Mouse (Mus musculus) left cerebral cortex, adult 2 months (tissue): ENCODE measurements at regions not wholly inside any gene's neighbourhood (a gene's known extent, or its start where the extent isn't known, plus 50 kb on each side); places are given as distances from the start of the nearest gene placed in this dataset.
A peak's percentile ranks its signal among the peaks of the same experiment; 100 is the strongest.
"Not testable (repeated sequence)": the region's sequence is repeated elsewhere in the genome, so short reads cannot be mapped to it uniquely, and the experiment has no call there.

Source experiments
- DNase-seq, 2 experiments: peaks; one replicate each; pipeline ENCODE4 v3.0.0; 2021 to 2022; ENCODE audit warnings: low spot score in 2 of 2, mixed read lengths in 1 of 2; ENCODE audit errors: extremely low spot score in 1 of 2
- H3K27ac ChIP-seq: fragments of 200-600 bp; 2 replicates; pipeline ENCODE4 v1.8.1; 2022
- H3K4me3 ChIP-seq: fragments of 200-600 bp; 2 replicates; pipeline ENCODE4 v1.8.1; 2022
- CTCF ChIP-seq: fragments of 200-600 bp; IDR thresholded peaks from 2 replicates; pipeline ENCODE4 v1.8.1; 2022; ENCODE audit warnings: antibody characterized with exemption, mild to moderate bottlenecking, moderate library complexity
- intact Hi-C: fragments of 180-260 bp; cut with DNase I; formaldehyde crosslinking; loops from one replicate; pipeline ENCODE4 v1.15.1; 2025

DNA sequence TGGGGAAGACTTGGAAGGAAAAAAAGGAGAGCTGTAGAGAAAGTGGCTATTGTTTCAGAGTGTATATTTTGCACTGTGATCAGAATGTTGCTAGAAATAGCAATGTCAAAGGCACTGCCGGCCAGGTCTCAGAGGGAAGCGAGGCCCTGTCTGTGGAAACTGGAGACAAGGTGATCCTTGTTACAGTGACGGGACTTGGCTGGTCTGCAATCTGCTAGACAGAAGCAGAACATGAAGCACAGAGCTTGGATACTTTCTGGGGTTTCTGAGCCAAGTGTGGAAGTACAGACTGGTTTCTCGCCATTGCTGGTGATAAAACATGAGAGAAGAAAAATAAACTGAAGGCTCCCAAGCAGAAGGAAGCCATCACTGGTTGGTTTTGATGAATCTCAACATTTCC, 198.3 kb upstream of the Slc7a14 start:
- Histone ChIP-seq H3K4me3 (no peak overlapping the region), H3K27ac (no peak overlapping the region)
- intact Hi-C loops: no loop called here
- DNase-seq: no peak
- no peak for TF ChIP-seq CTCF

DNA sequence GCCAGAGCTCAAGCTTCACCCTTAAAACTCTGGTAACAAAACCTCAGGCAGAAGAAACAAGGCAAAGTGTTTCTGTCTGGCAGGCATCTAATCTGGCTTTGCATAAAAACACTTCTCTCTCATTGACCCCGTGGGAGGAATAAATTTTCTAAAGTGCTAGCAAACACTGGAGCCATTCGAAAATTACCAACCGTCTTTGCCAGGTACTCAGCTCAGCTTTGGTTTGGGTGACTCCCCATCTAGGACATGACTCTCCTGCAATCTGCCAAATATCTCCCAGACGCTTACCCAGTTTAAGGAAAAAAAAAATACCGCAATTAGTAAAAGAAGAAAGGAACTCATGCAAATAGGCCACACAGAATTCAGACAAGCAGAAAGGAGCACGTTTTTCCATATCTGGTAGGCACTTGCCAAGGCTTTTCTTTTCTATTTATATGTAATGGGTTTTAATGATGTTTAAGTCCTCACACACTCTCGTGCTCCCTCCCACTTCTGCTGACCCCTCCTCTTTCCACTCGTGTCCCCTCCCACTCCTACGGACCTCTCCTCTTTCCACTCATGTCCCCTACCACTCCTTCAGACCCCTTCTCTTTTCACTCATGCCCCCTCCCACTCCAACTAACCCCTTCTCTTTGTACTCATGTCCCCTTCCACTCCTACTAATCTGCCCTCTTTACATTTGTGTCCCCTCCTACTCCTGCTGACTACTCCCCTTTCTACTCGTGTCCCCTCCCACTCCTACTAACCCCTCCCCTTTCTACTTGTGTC, 189.2 kb upstream of the Slc7a14 start:
- TF ChIP-seq CTCF: no peak
- intact Hi-C loops: no loop called here
- no peak for DNase-seq
- no peak overlapping the region for H3K4me3 ChIP-seq
- H3K27ac ChIP-seq: no peak overlapping the region

DNA sequence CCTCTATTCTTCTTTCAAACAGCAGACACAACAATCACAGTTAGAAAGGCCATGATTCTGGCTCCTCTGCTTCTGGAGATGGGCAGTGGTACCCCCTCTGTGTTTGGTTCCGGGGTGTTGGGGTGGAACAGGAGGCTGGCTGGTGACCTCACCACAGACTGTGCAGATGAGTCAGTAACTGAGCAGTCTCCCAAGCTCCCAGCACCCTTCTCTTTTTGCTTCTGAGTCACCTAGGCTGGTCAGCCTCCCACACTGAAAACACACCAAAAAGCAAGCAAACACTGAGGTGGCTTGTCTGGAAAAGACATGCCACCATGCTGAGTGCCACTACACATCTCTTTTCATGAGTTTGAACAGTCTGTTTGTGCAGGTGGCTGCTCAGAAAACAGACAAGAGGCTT, 185.1 kb upstream of the Slc7a14 start:
- H3K4me3 ChIP-seq: no peak overlapping the region
- no peak for DNase-seq
- no peak overlapping the region for H3K27ac ChIP-seq
- TF ChIP-seq CTCF: no peak
- intact Hi-C loops: no loop called here

DNA sequence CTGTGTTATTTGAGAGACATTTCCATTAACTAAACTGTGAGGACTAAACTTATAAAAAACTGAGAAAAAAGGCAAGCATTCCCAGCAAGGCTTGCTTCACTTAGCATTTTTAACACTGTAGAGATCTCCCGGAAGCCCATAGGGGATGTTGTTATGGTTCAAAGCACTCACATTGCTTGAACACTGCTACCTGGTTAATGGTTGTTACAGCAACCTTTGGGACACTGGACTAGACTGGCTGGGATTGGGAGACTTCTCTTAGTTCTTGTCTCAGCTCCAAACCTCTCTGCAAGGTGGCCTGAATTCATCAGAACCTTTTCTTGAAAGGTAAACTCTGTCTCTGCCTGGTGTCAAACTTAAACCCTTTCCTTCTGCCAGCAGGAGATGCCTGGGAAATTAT, 184.5 kb upstream of the Slc7a14 start:
- Histone ChIP-seq H3K27ac (no peak overlapping the region), H3K4me3 (no peak overlapping the region)
- DNase-seq: no peak
- intact Hi-C loops: no loop called here
- TF ChIP-seq CTCF: no peak

DNA sequence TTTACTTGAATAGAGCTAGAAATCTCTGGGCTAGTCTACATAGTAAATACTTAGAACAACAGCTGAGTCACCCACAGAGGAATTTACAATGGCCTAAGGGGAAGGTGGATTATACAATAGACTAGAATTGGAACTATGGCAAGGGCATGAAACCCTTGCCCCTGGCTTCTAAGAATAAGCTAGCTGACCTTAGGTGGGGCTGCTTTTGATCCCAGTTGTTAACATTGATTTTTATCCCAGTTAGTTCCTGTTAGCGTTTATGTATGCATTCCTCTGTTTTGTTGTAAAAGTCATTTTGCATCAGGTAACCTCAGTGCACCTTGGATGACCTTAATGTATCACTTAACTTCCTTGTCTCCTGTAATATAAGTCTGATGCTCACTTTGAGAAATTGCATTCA, 181.6 kb upstream of the Slc7a14 start:
- H3K4me3 ChIP-seq, intact Hi-C loops, DNase-seq: not testable (repeated sequence)

DNA sequence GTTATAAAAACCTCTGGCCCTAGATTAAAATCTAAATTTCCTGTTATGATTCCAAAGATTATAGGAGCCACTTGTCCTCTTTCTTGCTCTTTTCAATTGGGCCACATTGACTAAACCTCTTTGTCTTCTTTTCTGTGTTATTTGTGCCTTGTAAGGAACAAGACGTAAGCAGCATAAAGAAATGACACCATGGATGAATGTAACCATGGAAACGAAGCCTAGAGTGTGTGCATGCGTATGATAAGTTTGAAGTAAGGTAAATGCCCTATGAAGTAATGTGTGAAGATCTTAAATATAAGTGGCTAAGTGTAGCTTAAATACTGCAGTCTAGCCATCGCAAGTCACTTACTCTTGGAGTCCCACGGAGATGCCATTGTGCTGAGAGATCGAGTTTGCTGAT, 177.4 kb upstream of the Slc7a14 start:
- Histone ChIP-seq H3K4me3 (no peak overlapping the region), H3K27ac (no peak overlapping the region)
- no peak for DNase-seq
- intact Hi-C loops: no loop called here
- TF ChIP-seq CTCF: no peak

More for the DNA sequence above, 181.6 kb upstream of the Slc7a14 start:
- H3K27ac ChIP-seq: not testable (repeated sequence)

DNA sequence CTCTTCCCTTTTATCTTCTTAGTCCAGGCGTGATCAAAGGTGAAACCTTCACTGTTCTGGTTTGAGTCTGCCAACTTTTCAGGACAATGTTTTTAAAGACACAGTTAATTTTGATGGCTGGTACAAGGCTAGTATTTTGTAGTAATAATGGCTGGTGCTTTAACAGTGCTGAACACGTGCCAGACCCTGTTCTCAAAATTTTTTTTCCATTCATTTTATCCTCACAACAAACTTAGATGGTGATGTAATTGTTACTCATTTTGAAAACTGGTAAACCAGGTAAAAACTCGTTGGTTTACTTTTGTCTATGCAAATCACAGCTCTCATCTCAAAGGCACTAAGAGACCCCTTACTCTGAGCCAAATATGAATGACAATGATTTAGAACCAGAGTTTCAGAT, 171.8 kb upstream of the Slc7a14 start:
- Histone ChIP-seq H3K4me3 (no peak overlapping the region), H3K27ac (no peak overlapping the region)
- TF ChIP-seq CTCF: no peak
- intact Hi-C loops: no loop called here
- DNase-seq: no peak

DNA sequence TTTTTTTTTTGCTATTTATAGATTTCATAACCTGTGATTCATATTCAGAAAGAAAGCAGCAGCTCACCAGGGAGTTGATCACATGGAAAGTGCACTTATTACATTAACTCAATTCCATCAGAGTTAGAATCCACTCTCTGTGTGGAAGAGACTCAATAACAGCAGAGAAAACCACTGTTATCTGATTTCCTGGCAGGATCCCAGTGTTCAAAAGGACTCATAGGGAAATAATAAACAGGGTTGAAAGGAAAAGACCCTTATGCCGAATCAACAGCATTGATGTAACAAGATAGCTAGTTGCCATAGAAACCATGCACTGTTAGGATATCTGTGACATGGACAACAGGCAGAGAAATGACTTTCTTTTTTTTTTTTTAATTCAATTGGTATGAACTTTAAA, 157.7 kb upstream of the Slc7a14 start:
- no peak for TF ChIP-seq CTCF
- intact Hi-C loops: no loop called here
- no peak for DNase-seq
- no peak overlapping the region for H3K4me3 ChIP-seq
- H3K27ac ChIP-seq: no peak overlapping the region

DNA sequence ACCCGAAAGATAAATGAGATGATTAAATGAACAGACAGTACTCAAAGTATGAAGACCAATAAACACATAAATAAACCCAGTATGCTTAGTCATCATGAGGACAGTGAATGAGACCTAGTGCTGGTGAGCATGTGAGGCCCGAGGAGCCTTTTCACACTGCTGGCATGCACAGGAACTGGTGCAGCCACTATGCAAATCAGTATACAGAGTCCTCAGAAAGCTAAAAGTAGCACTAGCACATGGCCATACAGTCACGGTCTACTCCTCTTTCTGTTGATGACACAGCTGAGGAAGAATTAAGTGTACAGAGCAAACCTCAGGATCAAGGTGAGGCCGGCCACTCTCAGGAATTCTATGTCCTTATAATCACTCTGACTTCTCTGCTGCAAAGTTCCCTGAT, 154.1 kb upstream of the Slc7a14 start:
- intact Hi-C loops: no loop called here
- no peak overlapping the region for H3K27ac ChIP-seq
- DNase-seq: no peak
- no peak for TF ChIP-seq CTCF
- H3K4me3 ChIP-seq: no peak overlapping the region

DNA sequence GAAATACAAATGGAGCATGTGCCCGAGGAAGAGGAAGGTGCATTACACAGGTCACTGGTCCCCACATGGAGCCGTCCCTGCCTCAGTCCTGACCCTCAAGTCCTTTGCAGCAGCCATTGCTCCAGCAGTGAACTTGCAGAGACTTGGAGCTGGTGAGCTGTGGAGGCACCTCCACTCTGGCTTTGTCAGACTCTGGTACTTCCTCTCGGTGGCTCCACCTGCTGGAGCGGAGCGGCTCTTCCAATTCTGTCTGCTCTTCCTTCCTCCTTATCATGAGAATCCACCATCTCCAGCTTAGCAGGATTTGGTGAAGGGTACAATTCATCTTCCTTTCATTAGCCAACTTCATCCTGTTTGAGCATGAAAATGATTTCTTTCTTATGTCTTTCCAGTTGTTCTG, 149.3 kb upstream of the Slc7a14 start:
- TF ChIP-seq CTCF: peak; percentile 60
- peak; percentile 27 to 32 for DNase-seq
- Histone ChIP-seq H3K27ac (no peak overlapping the region), H3K4me3 (no peak overlapping the region)
- intact Hi-C loops: loop anchor here (1.0 kb wide), 1 partner anchor 313 kb away; no protein-coding TSS in a partner anchor

DNA sequence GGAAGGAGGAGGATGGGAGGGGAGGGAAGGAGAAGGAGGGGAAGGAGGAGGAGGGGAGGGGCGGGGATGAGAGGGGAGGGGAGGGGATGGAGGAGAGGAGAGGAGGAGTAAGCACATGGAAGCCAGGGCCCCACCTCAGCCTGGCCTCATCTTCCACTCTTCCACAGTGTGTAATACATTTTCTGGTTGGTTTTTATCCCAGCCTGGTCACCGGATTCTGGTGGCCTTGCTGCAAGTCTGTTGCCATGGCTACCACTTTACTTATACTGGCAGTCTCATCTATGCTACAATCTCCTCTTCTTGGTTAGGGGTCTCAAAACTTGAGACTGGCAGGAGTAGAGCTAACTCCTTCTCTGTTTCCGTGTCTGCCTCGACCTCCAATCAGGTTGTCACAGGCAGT, 147.8 kb upstream of the Slc7a14 start:
- no peak overlapping the region for H3K27ac ChIP-seq
- DNase-seq: no peak
- H3K4me3 ChIP-seq: no peak overlapping the region
- TF ChIP-seq CTCF: no peak
- intact Hi-C loops: no loop called here

DNA sequence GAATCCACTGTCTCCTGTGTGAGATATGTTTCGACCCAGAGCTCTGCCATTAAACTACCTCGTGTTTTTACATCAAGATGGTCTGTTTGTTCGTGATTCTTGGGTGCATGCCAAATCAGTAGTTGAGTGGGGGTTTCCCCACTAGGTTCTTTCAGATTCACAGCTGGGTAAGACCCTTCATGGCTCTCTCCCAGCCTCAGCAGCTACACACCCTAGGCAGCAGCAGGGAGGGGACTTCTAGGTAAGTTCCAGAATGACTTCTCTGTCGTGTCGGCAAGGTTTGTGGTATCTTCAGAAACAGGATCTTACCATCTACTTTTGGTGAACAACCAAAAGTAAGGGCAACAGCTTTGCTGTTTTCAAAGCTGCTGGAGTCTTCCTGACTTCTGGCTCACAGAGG, 144.9 kb upstream of the Slc7a14 start:
- no peak for TF ChIP-seq CTCF
- DNase-seq: no peak

DNA sequence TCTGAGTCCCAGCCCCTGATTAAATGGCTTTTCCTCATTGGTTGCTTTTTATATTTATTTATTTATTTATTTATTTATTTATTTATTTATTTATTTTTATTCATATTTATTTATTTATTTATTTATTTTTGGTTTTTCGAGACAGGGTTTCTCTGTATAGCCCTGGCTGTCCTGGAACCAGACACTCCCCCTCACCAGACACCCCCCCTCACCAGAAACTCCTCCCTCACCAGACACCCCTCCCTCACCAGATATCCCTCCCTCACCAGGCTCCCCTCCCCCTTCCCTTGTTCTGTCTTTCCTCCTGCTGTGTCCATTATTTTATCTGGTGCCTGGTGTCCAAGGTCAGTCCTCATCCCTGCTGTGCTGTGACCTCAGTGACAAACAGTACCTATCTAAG, 134.7 kb upstream of the Slc7a14 start:
- no peak for DNase-seq
- intact Hi-C loops: no loop called here
- H3K4me3 ChIP-seq: no peak overlapping the region
- TF ChIP-seq CTCF: no peak
- H3K27ac ChIP-seq: no peak overlapping the region

More for the DNA sequence above, 144.9 kb upstream of the Slc7a14 start:
- Histone ChIP-seq H3K27ac (no peak overlapping the region), H3K4me3 (no peak overlapping the region)
- intact Hi-C loops: no loop called here
